Mouse (Mus musculus) heart, postnatal 0 days (tissue): ENCODE data around the gene Lancl1. TPM values are rescaled to one million over a fixed set of nuclear protein-coding genes. Genes with fewer than 3 reads are reported as not detected.

Experiments
- ATAC-seq: fragments of 200-750 bp; cut with Nextera tagmentation; 2 replicates; pipeline ENCODE4 v1.8.0; 2017; ENCODE audit warnings: low read depth, moderate number of reproducible peaks, moderate library complexity; ENCODE audit not compliant: insufficient read depth
- DNase-seq: peaks from one replicate; pipeline ENCODE4 v3.0.0-alpha.2; 2016; ENCODE audit warnings: low spot score
- H3K27ac ChIP-seq: fragments of 300-500 bp; sonication (generic); 2 replicates; pipeline ENCODE4 v1.5.1; 2014; ENCODE audit warnings: low read depth, mild to moderate bottlenecking
- H3K27me3 ChIP-seq: fragments of 300-500 bp; sonication (generic); 2 replicates; pipeline ENCODE4 v1.6.1; 2014; ENCODE audit warnings: low read length, mixed read lengths; ENCODE audit not compliant: control insufficient read depth, insufficient read depth
- H3K36me3 ChIP-seq: fragments of 300-500 bp; sonication (generic); replicated peaks from 2 replicates; pipeline ENCODE4 v1.6.1; 2014; ENCODE audit warnings: low read length, mixed read lengths; ENCODE audit not compliant: control insufficient read depth, insufficient read depth
- H3K4me1 ChIP-seq: fragments of 300-500 bp; sonication (generic); 2 replicates; pipeline ENCODE4 v1.6.1; 2014; ENCODE audit warnings: antibody characterized with exemption; ENCODE audit not compliant: control insufficient read depth, insufficient read depth
- H3K4me2 ChIP-seq: fragments of 300-500 bp; sonication (generic); 2 replicates; pipeline ENCODE4 v1.6.1; 2014; ENCODE audit warnings: low read depth, mild to moderate bottlenecking, low read length, moderate library complexity
- H3K4me3 ChIP-seq: fragments of 300-500 bp; sonication (generic); 2 replicates; pipeline ENCODE4 v1.5.1; 2014; ENCODE audit warnings: low read depth, low read length
- H3K9ac ChIP-seq: fragments of 300-500 bp; sonication (generic); replicated peaks from 2 replicates; pipeline ENCODE4 v1.6.1; 2014; ENCODE audit warnings: low read depth, low read length, mixed read lengths
- H3K9me3 ChIP-seq: fragments of 300-500 bp; sonication (generic); replicated peaks from 2 replicates; pipeline ENCODE4 v1.6.1; 2016; ENCODE audit warnings: low read length; ENCODE audit not compliant: control insufficient read depth
- CTCF ChIP-seq: IDR thresholded peaks from 2 replicates; pipeline ENCODE4 v1.5.1; 2016; ENCODE audit warnings: antibody characterized with exemption, control low read depth, low read depth
- EP300 ChIP-seq: IDR thresholded peaks from 2 replicates; pipeline ENCODE4 v1.6.1; 2016; ENCODE audit warnings: antibody characterized with exemption, low read depth
- WGBS: fragments of 180-500 bp; shearing (Covaris S2); extraction: QIAGEN DNeasy Blood & Tissue Kit; methylation state at CpG from one replicate; pipeline ENCODE4 v1.1.7; 2014; 5-methylcytosine and 5-hydroxymethylcytosine counted together
- polyA plus RNA-seq: library from polyadenylated mRNA; unstranded; fragments of >200 nt; fragmentation: Nextera tagmentation; extraction: Ambion mirVana; gene quantifications from 2 replicates; pipeline ENCODE4 v1.2.1, GENCODE M21; 2015
- total RNA-seq: library from RNA; depleted of rRNA; stranded (reverse); fragments of >200 nt; gene quantifications from 2 replicates; pipeline ENCODE4 v1.2.3, GENCODE M21; 2014; ENCODE audit warnings: low replicate concordance

Lancl1 gene
- total and polyA plus RNA-seq, 2 experiments from 2014 or later: 33.8 to 50.5 TPM

DNA sequence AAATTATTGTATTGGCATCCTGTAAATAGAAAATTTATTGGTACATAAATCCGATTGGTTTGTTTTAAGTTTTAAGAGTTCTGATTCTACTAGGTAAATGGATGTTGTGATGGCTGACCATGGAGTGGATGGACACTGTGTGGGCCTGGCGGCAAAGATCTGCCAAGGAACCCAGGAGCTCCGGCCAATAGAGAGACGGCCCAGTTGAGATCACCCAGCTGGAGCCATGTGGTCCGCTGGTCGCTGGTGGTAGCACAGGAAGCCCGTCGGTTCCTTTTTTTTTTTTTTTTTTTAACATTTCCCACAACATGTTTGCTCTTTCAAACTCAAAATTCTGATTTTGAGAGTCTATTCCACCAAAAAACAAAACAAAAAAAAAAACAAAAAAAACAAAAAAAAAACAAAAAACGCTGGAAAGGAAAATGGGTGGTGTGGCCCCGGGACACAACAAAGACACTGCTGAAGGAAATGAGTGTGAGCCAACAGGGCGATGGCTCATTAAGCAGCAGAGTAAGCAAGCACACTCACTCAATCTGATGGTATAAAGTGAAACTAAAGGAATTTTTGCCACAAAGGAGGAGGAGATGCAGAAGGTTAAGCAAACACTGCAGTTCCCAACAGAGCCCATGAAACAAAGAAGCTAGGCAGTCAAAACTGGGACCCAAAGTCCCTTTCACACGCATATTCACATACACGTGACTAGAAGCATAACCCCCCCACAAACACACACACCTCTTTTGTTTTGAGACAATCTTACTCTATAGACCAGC lies 21.4 kb downstream of the Lancl1 start:
- TF ChIP-seq CTCF (no peak), EP300 (no peak)
- DNase-seq (no peak), ATAC-seq (no peak)
- no peak overlapping the region for H3K9ac ChIP-seq
- H3K36me3 ChIP-seq: peaks cover 22% of the 10 kb centered on the region
- no peak overlapping the region for H3K27ac ChIP-seq
- 84% methylated on average over 13 of the region's 13 CpGs for WGBS
- H3K4me1 ChIP-seq: no peaks in the 10 kb centered on the region
- H3K4me3 ChIP-seq: no peak overlapping the region
- H3K27me3 ChIP-seq: no peaks in the 10 kb centered on the region
- no peaks in the 10 kb centered on the region for H3K9me3 ChIP-seq
- H3K4me2 ChIP-seq: no peak overlapping the region

DNA sequence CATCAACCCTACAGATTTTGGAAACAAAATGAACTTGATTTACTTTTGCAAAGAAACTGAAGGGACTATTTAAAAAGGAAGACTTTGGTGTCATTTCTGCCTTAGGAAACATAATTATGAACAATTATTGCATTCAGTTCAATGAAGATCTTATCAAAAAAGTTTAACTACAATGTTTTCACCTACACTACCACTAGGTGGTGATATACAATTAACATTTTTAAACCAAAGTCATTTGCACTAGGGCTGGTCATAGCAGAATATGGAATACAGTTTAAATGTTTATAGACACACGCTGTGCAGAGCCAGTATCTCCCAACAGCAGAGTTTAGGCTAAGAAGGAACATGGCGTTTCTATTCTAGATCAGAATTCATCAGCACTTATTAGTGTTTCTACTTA lies 24.5 kb downstream of the Lancl1 start:
- DNase-seq (no peak), ATAC-seq (no peak)
- H3K4me3 ChIP-seq: no peak overlapping the region
- H3K4me1 ChIP-seq: no peaks in the 10 kb centered on the region
- no peak overlapping the region for H3K27ac ChIP-seq
- H3K36me3 ChIP-seq: peaks cover 15% of the 10 kb centered on the region
- WGBS: 51% methylated on average over 2 of the region's 2 CpGs
- no peaks in the 10 kb centered on the region for H3K9me3 ChIP-seq
- no peak overlapping the region for H3K4me2 ChIP-seq
- H3K27me3 ChIP-seq: no peaks in the 10 kb centered on the region
- TF ChIP-seq EP300 (no peak), CTCF (peak; percentile 40)
- no peak overlapping the region for H3K9ac ChIP-seq

DNA sequence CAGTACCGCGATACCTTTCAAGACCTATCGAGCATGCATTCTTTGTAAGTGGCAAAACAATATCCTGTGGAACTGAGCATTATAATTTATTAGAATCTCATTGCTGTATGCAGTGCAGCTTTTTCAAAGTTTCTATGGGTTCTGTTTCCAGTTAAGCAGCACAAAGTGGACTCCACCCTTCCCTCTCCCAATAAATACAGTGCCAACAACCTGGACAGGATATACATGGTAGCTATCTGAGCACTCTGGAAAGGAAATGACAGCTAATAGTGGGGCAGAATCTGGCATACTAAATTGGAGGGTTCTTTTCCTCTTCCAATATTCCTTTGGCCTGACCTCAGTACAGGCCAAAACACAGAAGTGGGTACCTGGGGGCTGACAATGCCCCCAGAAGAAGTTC lies 28.2 kb downstream of the Lancl1 start:
- Histone ChIP-seq H3K27me3 (no peaks in the 10 kb centered on the region), H3K4me2 (no peak overlapping the region), H3K27ac (no peak overlapping the region), H3K4me1 (no peaks in the 10 kb centered on the region), H3K9ac (no peak overlapping the region), H3K36me3 (peaks cover 29% of the 10 kb centered on the region), H3K9me3 (no peaks in the 10 kb centered on the region), H3K4me3 (no peak overlapping the region)
- WGBS: 89% methylated on average over 3 of the region's 3 CpGs
- ATAC-seq: no peak
- TF ChIP-seq EP300: no peak
- TF ChIP-seq CTCF: no peak
- no peak for DNase-seq

GRCm38 (mm10) chr1:67003699-67004098 lies 35.0 kb downstream of the Lancl1 start:
- peak; percentile 51; the same call in 1 of the 2 replicates for ATAC-seq
- Histone ChIP-seq H3K27ac (no peak overlapping the region), H3K4me3 (no peak overlapping the region), H3K4me2 (no peak overlapping the region), H3K27me3 (no peaks in the 10 kb centered on the region), H3K36me3 (peaks cover 47% of the 10 kb centered on the region), H3K9me3 (no peaks in the 10 kb centered on the region), H3K4me1 (no peaks in the 10 kb centered on the region), H3K9ac (no peak overlapping the region)
- no peak for TF ChIP-seq CTCF
- 47% methylated on average over 3 of the region's 3 CpGs for WGBS
- DNase-seq: no peak

- TF ChIP-seq EP300 (no peak), CTCF (no peak)
- Histone ChIP-seq H3K9ac (no peak overlapping the region), H3K4me1 (no peaks in the 10 kb centered on the region), H3K4me3 (no peak overlapping the region), H3K4me2 (no peak overlapping the region), H3K27me3 (no peaks in the 10 kb centered on the region), H3K27ac (no peak overlapping the region), H3K9me3 (no peaks in the 10 kb centered on the region), H3K36me3 (peaks cover 40% of the 10 kb centered on the region)
- WGBS: 48% methylated on average over 6 of the region's 6 CpGs
- DNase-seq: no peak
- no peak for ATAC-seq
Observed at GRCm38 (mm10) chr1:67002226-67002625, 36.4 kb downstream of the Lancl1 start.

GRCm38 (mm10) chr1:67001367-67001766 lies 37.3 kb downstream of the Lancl1 start:
- no peak for TF ChIP-seq EP300
- TF ChIP-seq CTCF: no peak
- H3K4me2 ChIP-seq: no peak overlapping the region
- H3K27me3 ChIP-seq: no peaks in the 10 kb centered on the region
- ATAC-seq (no peak), DNase-seq (no peak)
- H3K4me3 ChIP-seq: no peak overlapping the region
- no peak overlapping the region for H3K27ac ChIP-seq
- H3K9ac ChIP-seq: no peak overlapping the region
- peaks cover 37% of the 10 kb centered on the region for H3K36me3 ChIP-seq
- H3K4me1 ChIP-seq: no peaks in the 10 kb centered on the region
- 86% methylated on average over 1 of the region's 1 CpGs for WGBS
- H3K9me3 ChIP-seq: no peaks in the 10 kb centered on the region
